Mouse (Mus musculus) kidney, adult 2 months (tissue): ENCODE measurements around the gene Frmd6. TPM values are rescaled to one million over a fixed set of nuclear protein-coding genes. Genes with fewer than 3 reads are reported as not detected.

ENCODE experiments used
- DNase-seq: peaks from one replicate; pipeline ENCODE4 v3.0.0; 2021
- H3K27ac ChIP-seq: fragments of 200-500 bp; 2 replicates; pipeline ENCODE4 v1.5.1; 2012; ENCODE audit warnings: low read depth, low read length, control low read depth, inconsistent platforms; ENCODE audit not compliant: insufficient read depth
- H3K27me3 ChIP-seq: fragments of 200-500 bp; replicated peaks from 2 replicates; pipeline ENCODE4 v1.6.1; 2012; ENCODE audit warnings: mild to moderate bottlenecking, moderate library complexity, low read length, inconsistent platforms; ENCODE audit not compliant: control insufficient read depth, insufficient read depth
- H3K36me3 ChIP-seq: fragments of 200-500 bp; 2 replicates; pipeline ENCODE4 v1.6.1; 2012; ENCODE audit warnings: mild to moderate bottlenecking, moderate library complexity, low read length, inconsistent platforms; ENCODE audit not compliant: control insufficient read depth, insufficient read depth
- H3K4me1 ChIP-seq: fragments of 200-500 bp; 2 replicates; pipeline ENCODE4 v1.6.1; 2011; ENCODE audit warnings: low read length; ENCODE audit not compliant: control insufficient read depth, insufficient read depth
- H3K4me3 ChIP-seq: fragments of 200-500 bp; 2 replicates; pipeline ENCODE4 v1.5.1; 2011; ENCODE audit warnings: mild to moderate bottlenecking, low read depth, low read length, control low read depth; ENCODE audit not compliant: insufficient read depth
- CTCF ChIP-seq: fragments of 200-500 bp; conservative IDR thresholded peaks from 2 replicates; pipeline ENCODE4 v1.5.1; 2011; ENCODE audit warnings: low read depth, mild to moderate bottlenecking, control low read depth, low read length, moderate library complexity, mixed read lengths; ENCODE audit not compliant: insufficient read depth, insufficient read length
- POLR2A ChIP-seq: fragments of 200-500 bp; IDR thresholded peaks from one replicate; pipeline ENCODE4 v1.6.1; 2011; ENCODE audit warnings: low read depth, low read length, control low read depth
- WGBS: fragments of 180-500 bp; shearing (Covaris S2); methylation state at CpG from one replicate; pipeline ENCODE4 v1.1.7; 2018; 5-methylcytosine and 5-hydroxymethylcytosine counted together
- polyA plus RNA-seq: library from polyadenylated mRNA; depleted of rRNA; stranded (reverse); fragments of >200 nt; gene quantifications from 2 replicates; pipeline ENCODE4 v1.2.3, GENCODE M21; 2012

Frmd6 gene
- polyA plus RNA-seq, 1 experiment: 6.8 TPM

DNA sequence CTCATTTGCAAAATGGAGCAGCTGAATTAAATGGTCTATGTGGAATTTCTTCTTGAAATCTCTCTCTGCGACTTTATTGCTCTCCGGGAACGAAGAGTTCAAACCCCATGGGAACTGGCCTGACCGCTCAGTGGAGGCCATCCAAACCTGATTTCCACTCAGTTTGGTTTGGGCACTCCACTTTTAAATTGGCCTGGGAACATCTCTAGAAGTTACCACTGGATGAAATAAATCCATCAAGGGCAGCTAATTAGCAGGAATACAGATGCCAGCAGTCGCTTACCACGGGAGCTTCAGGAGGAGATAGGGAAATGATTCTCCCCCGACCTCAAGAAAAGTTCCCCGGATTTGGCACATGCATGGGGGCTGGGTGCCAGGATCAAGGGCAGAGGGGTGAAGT lies 26.8 kb upstream of the Frmd6 start:
- no peak overlapping the region for H3K4me3 ChIP-seq
- H3K27me3 ChIP-seq: no peaks in the 10 kb centered on the region
- H3K4me1 ChIP-seq: no peaks in the 10 kb centered on the region
- H3K27ac ChIP-seq: no peak overlapping the region
- TF ChIP-seq POLR2A (no peak), CTCF (no peak)
- H3K36me3 ChIP-seq: no peaks in the 10 kb centered on the region
- peak; percentile 37 for DNase-seq
- 48% methylated on average over 8 of the region's 8 CpGs for WGBS

DNA sequence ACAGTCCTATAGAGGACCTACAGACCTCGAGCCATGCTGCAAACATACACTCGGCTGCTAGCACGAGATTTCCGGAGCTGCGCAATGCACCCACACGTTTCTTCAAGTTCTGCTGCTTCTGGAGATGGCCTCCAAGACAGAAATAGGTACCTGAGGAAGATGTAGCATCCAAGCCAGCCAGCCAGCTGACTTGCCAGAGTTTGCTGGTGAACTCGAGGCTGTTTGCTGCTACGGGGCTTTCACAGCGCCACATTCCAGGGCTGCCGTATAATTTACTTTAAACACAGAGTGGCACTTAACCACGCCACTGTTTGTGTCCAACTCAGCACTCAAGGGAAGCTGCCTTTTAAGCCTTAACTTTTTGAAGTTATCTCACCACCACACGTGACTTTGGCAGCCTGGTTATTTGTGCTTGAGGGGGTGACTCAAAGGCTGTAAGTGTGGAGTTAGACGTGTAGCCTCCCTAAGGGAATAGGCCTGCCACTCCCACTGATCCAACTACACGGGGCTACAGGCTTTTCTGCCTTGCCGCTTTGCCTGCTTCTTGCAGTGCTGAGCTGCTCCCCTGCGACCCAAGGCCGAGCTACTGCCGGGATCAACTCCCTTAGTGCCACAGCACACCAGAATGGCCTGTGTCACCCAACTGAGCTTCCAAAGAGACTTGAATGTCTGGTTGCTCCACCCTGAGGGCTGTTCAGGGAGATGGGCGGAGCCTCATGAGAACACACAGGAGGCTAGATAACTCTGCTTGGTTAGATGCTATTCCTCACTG lies 25.9 kb upstream of the Frmd6 start:
- Histone ChIP-seq H3K27me3 (no peaks in the 10 kb centered on the region), H3K4me3 (no peak overlapping the region), H3K36me3 (no peaks in the 10 kb centered on the region), H3K27ac (no peak overlapping the region), H3K4me1 (no peaks in the 10 kb centered on the region)
- WGBS: 50% methylated on average over 19 of the region's 19 CpGs
- no peak for TF ChIP-seq CTCF
- TF ChIP-seq POLR2A: no peak
- no peak for DNase-seq

DNA sequence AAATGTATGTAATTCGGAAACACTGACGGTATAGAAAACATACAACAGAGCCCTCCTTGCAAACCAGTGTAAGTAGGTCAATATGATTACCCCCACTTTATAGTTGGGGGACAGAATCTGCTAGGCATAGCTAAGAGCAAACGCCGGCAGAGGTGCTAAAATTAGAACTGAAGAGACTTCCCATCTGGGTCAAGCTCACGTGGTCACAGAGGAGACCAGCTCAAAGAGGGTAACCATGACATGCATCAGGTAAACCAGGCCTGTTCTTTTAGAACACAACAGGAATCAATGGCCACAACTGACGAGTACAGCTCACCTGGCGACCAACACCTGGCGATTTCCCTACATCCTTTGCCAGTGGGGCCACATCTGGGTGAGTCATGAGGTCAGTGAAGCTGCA lies 25.2 kb upstream of the Frmd6 start:
- no peaks in the 10 kb centered on the region for H3K27me3 ChIP-seq
- TF ChIP-seq CTCF: no peak
- TF ChIP-seq POLR2A: no peak
- H3K36me3 ChIP-seq: no peaks in the 10 kb centered on the region
- no peak for DNase-seq
- H3K4me1 ChIP-seq: no peaks in the 10 kb centered on the region
- H3K4me3 ChIP-seq: no peak overlapping the region
- 84% methylated on average over 8 of the region's 8 CpGs for WGBS
- no peak overlapping the region for H3K27ac ChIP-seq

DNA sequence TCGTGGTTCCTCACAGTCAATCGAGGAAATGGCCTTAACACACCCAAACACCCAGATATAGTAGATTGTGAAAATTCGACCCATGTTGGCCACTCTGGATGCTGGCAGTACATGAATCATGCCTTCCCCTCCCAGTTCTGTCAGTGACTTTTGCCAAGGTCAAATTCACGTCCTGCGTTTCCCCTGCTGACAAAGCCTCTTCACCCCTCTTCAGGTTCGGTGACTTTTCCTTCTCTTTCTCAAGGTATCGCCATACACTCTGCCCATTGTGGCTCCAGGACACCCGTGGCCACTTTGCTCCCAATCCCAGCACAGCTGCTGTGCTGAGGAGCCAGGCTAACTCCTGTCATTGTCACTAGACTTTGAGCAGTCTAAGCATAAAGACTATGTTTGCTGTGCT lies 24.0 kb upstream of the Frmd6 start:
- H3K27ac ChIP-seq: no peak overlapping the region
- no peak for DNase-seq
- no peak for TF ChIP-seq CTCF
- no peak for TF ChIP-seq POLR2A

DNA sequence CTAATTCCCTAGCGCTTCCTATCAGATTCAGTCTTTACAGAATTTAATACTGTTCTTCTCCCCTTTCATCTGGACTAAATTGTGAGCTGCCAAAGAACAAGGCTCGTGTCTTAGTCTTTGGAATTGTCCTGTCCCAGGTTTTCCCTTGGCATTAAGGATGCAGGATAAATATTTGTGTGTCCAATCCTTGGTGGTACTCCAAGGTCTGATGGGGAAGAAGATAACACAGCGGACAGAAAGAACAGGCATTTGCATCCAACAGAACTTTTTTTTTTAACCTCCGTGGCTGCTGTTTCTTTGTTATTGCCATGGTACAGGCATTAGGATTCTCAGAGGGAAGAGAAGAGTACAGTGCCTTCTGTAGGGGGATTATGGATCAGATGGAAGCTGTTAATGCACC lies 21.8 kb upstream of the Frmd6 start:
- no peaks in the 10 kb centered on the region for H3K36me3 ChIP-seq
- no peak for DNase-seq

More for the DNA sequence above, 24.0 kb upstream of the Frmd6 start:
- no peaks in the 10 kb centered on the region for H3K27me3 ChIP-seq
- WGBS: 52% methylated on average over 8 of the region's 8 CpGs
- H3K4me3 ChIP-seq: no peak overlapping the region
- H3K36me3 ChIP-seq: no peaks in the 10 kb centered on the region
- no peaks in the 10 kb centered on the region for H3K4me1 ChIP-seq

DNA sequence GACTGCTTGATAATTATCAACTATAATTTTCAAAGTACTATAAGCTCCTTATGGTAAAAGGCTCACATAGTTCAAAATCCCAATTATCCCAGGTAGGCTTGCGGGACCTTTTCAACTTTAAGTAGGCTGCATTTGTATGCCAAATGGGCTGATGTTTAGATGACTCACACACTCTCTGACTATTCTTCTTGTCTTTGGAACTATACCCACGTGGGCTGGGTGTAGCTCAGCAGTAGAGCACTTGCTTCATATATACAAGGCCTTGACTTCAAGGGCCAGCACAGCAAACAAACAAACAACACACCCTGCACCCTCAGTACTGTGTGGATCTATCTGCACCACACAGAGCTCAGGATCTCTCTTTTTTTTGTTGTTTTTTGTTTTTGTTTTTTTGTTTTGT lies 20.3 kb upstream of the Frmd6 start:
- no peaks in the 10 kb centered on the region for H3K4me1 ChIP-seq
- no peaks in the 10 kb centered on the region for H3K27me3 ChIP-seq
- no peak overlapping the region for H3K27ac ChIP-seq
- WGBS: 79% methylated on average over 2 of the region's 2 CpGs
- H3K36me3 ChIP-seq: no peaks in the 10 kb centered on the region
- H3K4me3 ChIP-seq: no peak overlapping the region
- no peak for DNase-seq
- TF ChIP-seq POLR2A: no peak
- TF ChIP-seq CTCF: no peak

More for the DNA sequence above, 21.8 kb upstream of the Frmd6 start:
- no peak overlapping the region for H3K27ac ChIP-seq
- no peak overlapping the region for H3K4me3 ChIP-seq
- WGBS: 75% methylated on average over 4 of the region's 4 CpGs
- no peaks in the 10 kb centered on the region for H3K27me3 ChIP-seq
- TF ChIP-seq POLR2A (no peak), CTCF (no peak)
- H3K4me1 ChIP-seq: no peaks in the 10 kb centered on the region

DNA sequence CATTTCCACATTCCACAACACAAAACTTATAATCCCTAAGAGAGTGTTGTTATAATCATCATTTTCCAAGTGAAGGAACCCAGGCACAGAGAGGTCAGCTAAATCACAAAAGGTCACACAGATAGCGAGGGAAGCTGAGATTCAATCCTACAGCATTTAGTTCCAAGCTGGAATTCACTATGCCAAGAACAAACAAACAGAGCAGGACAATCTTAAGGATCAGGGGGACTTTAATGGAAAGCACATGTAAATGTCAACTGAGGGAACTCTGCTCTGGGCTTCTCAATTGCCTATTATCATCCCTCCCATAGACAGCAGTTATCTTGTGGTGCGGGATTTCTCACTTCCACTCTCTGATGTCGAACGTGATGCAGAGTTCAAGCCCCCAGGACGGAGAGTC lies 17.8 kb upstream of the Frmd6 start:
- Histone ChIP-seq H3K36me3 (no peaks in the 10 kb centered on the region), H3K27me3 (no peaks in the 10 kb centered on the region), H3K4me3 (no peak overlapping the region), H3K4me1 (no peaks in the 10 kb centered on the region), H3K27ac (no peak overlapping the region)
- WGBS: 45% methylated on average over 5 of the region's 5 CpGs
- no peak for TF ChIP-seq CTCF
- TF ChIP-seq POLR2A: no peak
- DNase-seq: no peak
